Mouse (Mus musculus): ENCODE results near the gene Ubr4. TPM values are rescaled to one million over a fixed set of nuclear protein-coding genes. Genes with fewer than 3 reads are reported as not detected.
A peak's percentile ranks its signal among the peaks of the same experiment; 100 is the strongest.

Gene Ubr4
- polyA plus RNA-seq (2014; fragmentation: Nextera tagmentation; extraction: Ambion mirVana), result 86.6 and 88.1 TPM in 2 replicates

- peak within 1 kb of the TSS; percentile 81 for H3K4me3 ChIP-seq (ENCODE audit: low read depth, low read length)
- 0% methylated on average over 64 of the region's 64 CpGs for WGBS
- no peaks in the 10 kb centered on the region for H3K9me3 ChIP-seq (ENCODE audit: control insufficient read depth, low read depth, low read length)
- peak within 1 kb of the TSS; percentile 96 for H3K27ac ChIP-seq (ENCODE audit: low read length)
- H3K27me3 ChIP-seq (ENCODE audit: control insufficient read depth, insufficient read depth, low read length), result no peaks in the 10 kb centered on the region
- H3K4me1 ChIP-seq (ENCODE audit: control insufficient read depth, insufficient read depth, low read length), result peaks cover 7% of the 10 kb centered on the region
- H3K4me2 ChIP-seq (replicated peaks; ENCODE audit: low read depth, low read length), result peak within 1 kb of the TSS; percentile 88
- ATAC-seq (ENCODE audit: insufficient number of reproducible peaks, insufficient read depth, low FRiP score, low read depth), result peak; percentile 92
- H3K9ac ChIP-seq (replicated peaks; ENCODE audit: low read depth, low read length), result peak within 1 kb of the TSS; percentile 88
- H3K36me3 ChIP-seq (ENCODE audit: control insufficient read depth, insufficient read depth, low read length), result peaks cover 28% of the 10 kb centered on the region
Observed at GRCm38 (mm10) chr4:139351931-139352711, at the start of gene Ubr4, which contains the start of the genes Mrto4 and Emc1. Gene Ubr4, plus strand, starts transcription at chr4:139352609. Gene Mrto4, minus strand, starts transcription at chr4:139352576. Gene Emc1, plus strand, starts transcription at chr4:139352587.

- ATAC-seq (ENCODE audit: insufficient number of reproducible peaks, insufficient read depth, low FRiP score, low read depth), result no peak
- peaks cover 4% of the 10 kb centered on the region; the same call in 1 of the 2 replicates for H3K4me1 ChIP-seq (ENCODE audit: control insufficient read depth, insufficient read depth, low read length)
- no peak overlapping the region for H3K4me3 ChIP-seq (ENCODE audit: low read depth, low read length)
- no peaks in the 10 kb centered on the region for H3K27me3 ChIP-seq (ENCODE audit: control insufficient read depth, insufficient read depth, low read length)
- H3K36me3 ChIP-seq (ENCODE audit: control insufficient read depth, insufficient read depth, low read length), result peaks cover 6% of the 10 kb centered on the region; the same call in 1 of the 2 replicates
- H3K9ac ChIP-seq (replicated peaks; ENCODE audit: low read depth, low read length), result no peak overlapping the region
- H3K9me3 ChIP-seq (ENCODE audit: control insufficient read depth, low read depth, low read length), result no peaks in the 10 kb centered on the region
- WGBS, result 89% methylated on average over 3 of the region's 3 CpGs
- H3K4me2 ChIP-seq (replicated peaks; ENCODE audit: low read depth, low read length), result no peak overlapping the region
- H3K27ac ChIP-seq (ENCODE audit: low read length), result no peak overlapping the region
Observed at GRCm38 (mm10) chr4:139305521-139305920, 46.9 kb upstream of the Ubr4 start.

- Histone ChIP-seq H3K4me2 (replicated peaks; ENCODE audit: low read depth, low read length) (no peak overlapping the region), H3K27me3 (ENCODE audit: control insufficient read depth, insufficient read depth, low read length) (no peaks in the 10 kb centered on the region), H3K36me3 (ENCODE audit: control insufficient read depth, insufficient read depth, low read length) (peaks cover 6% of the 10 kb centered on the region; the same call in 1 of the 2 replicates), H3K4me1 (ENCODE audit: control insufficient read depth, insufficient read depth, low read length) (peaks cover 10% of the 10 kb centered on the region; the same call in 1 of the 2 replicates), H3K9me3 (ENCODE audit: control insufficient read depth, low read depth, low read length) (no peaks in the 10 kb centered on the region), H3K9ac (replicated peaks; ENCODE audit: low read depth, low read length) (no peak overlapping the region), H3K4me3 (ENCODE audit: low read depth, low read length) (no peak overlapping the region), H3K27ac (ENCODE audit: low read length) (no peak overlapping the region)
- no peak for ATAC-seq (ENCODE audit: insufficient number of reproducible peaks, insufficient read depth, low FRiP score, low read depth)
- WGBS, result 90% methylated on average over 5 of the region's 5 CpGs
Observed at GRCm38 (mm10) chr4:139307916-139308315, 44.5 kb upstream of the Ubr4 start.

GRCm38 (mm10) chr4:139309651-139310050 is 42.8 kb upstream of the Ubr4 start:
- Histone ChIP-seq H3K27ac (ENCODE audit: low read length) (peak overlapping the region; percentile 11; the same call in 1 of the 2 replicates), H3K4me3 (ENCODE audit: low read depth, low read length) (peak overlapping the region; percentile 66), H3K9ac (replicated peaks; ENCODE audit: low read depth, low read length) (peak overlapping the region; percentile 66; the same call in 1 of the 2 replicates), H3K9me3 (ENCODE audit: control insufficient read depth, low read depth, low read length) (no peaks in the 10 kb centered on the region), H3K4me1 (ENCODE audit: control insufficient read depth, insufficient read depth, low read length) (peaks cover 10% of the 10 kb centered on the region; the same call in 1 of the 2 replicates), H3K4me2 (replicated peaks; ENCODE audit: low read depth, low read length) (peak overlapping the region; percentile 97), H3K27me3 (ENCODE audit: control insufficient read depth, insufficient read depth, low read length) (no peaks in the 10 kb centered on the region), H3K36me3 (ENCODE audit: control insufficient read depth, insufficient read depth, low read length) (peaks cover 11% of the 10 kb centered on the region; the same call in 1 of the 2 replicates)
- no peak for ATAC-seq (ENCODE audit: insufficient number of reproducible peaks, insufficient read depth, low FRiP score, low read depth)
- 20% methylated on average over 6 of the region's 6 CpGs for WGBS

GRCm38 (mm10) chr4:139310171-139310898 is 42.1 kb upstream of the Ubr4 start, which contains the start of the genes Pqlc2 and Akr7a5:
Gene Pqlc2, minus strand, starts transcription at chr4:139310708.
Gene Akr7a5, plus strand, starts transcription at chr4:139310744.
- H3K4me3 ChIP-seq (ENCODE audit: low read depth, low read length), result peak within 1 kb of the TSS; percentile 66
- peak within 1 kb of the TSS; percentile 69 for H3K27ac ChIP-seq (ENCODE audit: low read length)
- peaks cover 10% of the 10 kb centered on the region; the same call in 1 of the 2 replicates for H3K4me1 ChIP-seq (ENCODE audit: control insufficient read depth, insufficient read depth, low read length)
- no peaks in the 10 kb centered on the region for H3K27me3 ChIP-seq (ENCODE audit: control insufficient read depth, insufficient read depth, low read length)
- H3K9ac ChIP-seq (replicated peaks; ENCODE audit: low read depth, low read length), result peak within 1 kb of the TSS; percentile 66
- ATAC-seq (ENCODE audit: insufficient number of reproducible peaks, insufficient read depth, low FRiP score, low read depth), result peak; percentile 89
- no peaks in the 10 kb centered on the region for H3K9me3 ChIP-seq (ENCODE audit: control insufficient read depth, low read depth, low read length)
- under 1% methylated on average over 62 of the region's 63 CpGs for WGBS
- H3K36me3 ChIP-seq (ENCODE audit: control insufficient read depth, insufficient read depth, low read length), result peaks cover 13% of the 10 kb centered on the region; the same call in 1 of the 2 replicates
- H3K4me2 ChIP-seq (replicated peaks; ENCODE audit: low read depth, low read length), result peak within 1 kb of the TSS; percentile 97

GRCm38 (mm10) chr4:139310899-139311701 is 41.3 kb upstream of the Ubr4 start:
- WGBS, result under 1% methylated on average over 53 of the region's 53 CpGs
- Histone ChIP-seq H3K4me1 (ENCODE audit: control insufficient read depth, insufficient read depth, low read length) (peaks cover 10% of the 10 kb centered on the region; the same call in 1 of the 2 replicates), H3K27me3 (ENCODE audit: control insufficient read depth, insufficient read depth, low read length) (no peaks in the 10 kb centered on the region), H3K9ac (replicated peaks; ENCODE audit: low read depth, low read length) (peak overlapping the region; percentile 66), H3K9me3 (ENCODE audit: control insufficient read depth, low read depth, low read length) (no peaks in the 10 kb centered on the region), H3K36me3 (ENCODE audit: control insufficient read depth, insufficient read depth, low read length) (peaks cover 18% of the 10 kb centered on the region; the same call in 1 of the 2 replicates), H3K4me2 (replicated peaks; ENCODE audit: low read depth, low read length) (peak overlapping the region; percentile 97), H3K27ac (ENCODE audit: low read length) (peak overlapping the region; percentile 69), H3K4me3 (ENCODE audit: low read depth, low read length) (peak overlapping the region; percentile 66)
- peak; percentile 72 for ATAC-seq (ENCODE audit: insufficient number of reproducible peaks, insufficient read depth, low FRiP score, low read depth)

GRCm38 (mm10) chr4:139311707-139312106 is 40.7 kb upstream of the Ubr4 start:
- H3K4me3 ChIP-seq (ENCODE audit: low read depth, low read length), result peak overlapping the region; percentile 66
- 18% methylated on average over 14 of the region's 14 CpGs for WGBS
- H3K27ac ChIP-seq (ENCODE audit: low read length), result 0 out of 2 replicates have a peak overlapping the region, but pooled peaks have one; percentile 44

More at GRCm38 (mm10) chr4:139311707-139312106, 40.7 kb upstream of the Ubr4 start:
- Histone ChIP-seq H3K9ac (replicated peaks; ENCODE audit: low read depth, low read length) (peak overlapping the region; percentile 66), H3K4me2 (replicated peaks; ENCODE audit: low read depth, low read length) (peak overlapping the region; percentile 97), H3K36me3 (ENCODE audit: control insufficient read depth, insufficient read depth, low read length) (peaks cover 22% of the 10 kb centered on the region; the same call in 1 of the 2 replicates), H3K9me3 (ENCODE audit: control insufficient read depth, low read depth, low read length) (no peaks in the 10 kb centered on the region), H3K27me3 (ENCODE audit: control insufficient read depth, insufficient read depth, low read length) (no peaks in the 10 kb centered on the region), H3K4me1 (ENCODE audit: control insufficient read depth, insufficient read depth, low read length) (peaks cover 10% of the 10 kb centered on the region; the same call in 1 of the 2 replicates)
- ATAC-seq (ENCODE audit: insufficient number of reproducible peaks, insufficient read depth, low FRiP score, low read depth), result no peak

Data from stomach, embryonic 14.5 days (tissue).